Mouse (Mus musculus) hematopoietic stem cell, adult 5-6 weeks (primary cell): Measurements from ENCODE around the gene Dnal1. TPM values are rescaled to one million over a fixed set of nuclear protein-coding genes. Genes with fewer than 3 reads are reported as not detected.
"Not testable (repeated sequence)": the region's sequence is repeated elsewhere in the genome, so short reads cannot be mapped to it uniquely, and the experiment has no call there.

Experiments used
- ATAC-seq, 2 experiments: fragments of 125-278 bp in 1 of 2; replicated peaks in 1 of 2; 2 replicates each; pipeline ENCODE4 v1.8.0; 2016 to 2017; ENCODE audit warnings: inconsistent platforms in 2 of 2, mild to moderate bottlenecking in 2 of 2, moderate number of reproducible peaks in 2 of 2, low read depth in 1 of 2, moderate TSS enrichment in 1 of 2; ENCODE audit not compliant: low FRiP score in 2 of 2, poor library complexity in 2 of 2, severe bottlenecking in 2 of 2, insufficient read depth in 1 of 2, low TSS enrichment in 1 of 2
- total RNA-seq: library from RNA; stranded (forward); fragments of 172-1452, 232-1000 nt; gene quantifications from 2 replicates; pipeline ENCODE4 v1.2.3, GENCODE M21; 2017

Dnal1 gene
- 2.9 and 3.7 TPM in 2 replicates for total RNA-seq

DNA sequence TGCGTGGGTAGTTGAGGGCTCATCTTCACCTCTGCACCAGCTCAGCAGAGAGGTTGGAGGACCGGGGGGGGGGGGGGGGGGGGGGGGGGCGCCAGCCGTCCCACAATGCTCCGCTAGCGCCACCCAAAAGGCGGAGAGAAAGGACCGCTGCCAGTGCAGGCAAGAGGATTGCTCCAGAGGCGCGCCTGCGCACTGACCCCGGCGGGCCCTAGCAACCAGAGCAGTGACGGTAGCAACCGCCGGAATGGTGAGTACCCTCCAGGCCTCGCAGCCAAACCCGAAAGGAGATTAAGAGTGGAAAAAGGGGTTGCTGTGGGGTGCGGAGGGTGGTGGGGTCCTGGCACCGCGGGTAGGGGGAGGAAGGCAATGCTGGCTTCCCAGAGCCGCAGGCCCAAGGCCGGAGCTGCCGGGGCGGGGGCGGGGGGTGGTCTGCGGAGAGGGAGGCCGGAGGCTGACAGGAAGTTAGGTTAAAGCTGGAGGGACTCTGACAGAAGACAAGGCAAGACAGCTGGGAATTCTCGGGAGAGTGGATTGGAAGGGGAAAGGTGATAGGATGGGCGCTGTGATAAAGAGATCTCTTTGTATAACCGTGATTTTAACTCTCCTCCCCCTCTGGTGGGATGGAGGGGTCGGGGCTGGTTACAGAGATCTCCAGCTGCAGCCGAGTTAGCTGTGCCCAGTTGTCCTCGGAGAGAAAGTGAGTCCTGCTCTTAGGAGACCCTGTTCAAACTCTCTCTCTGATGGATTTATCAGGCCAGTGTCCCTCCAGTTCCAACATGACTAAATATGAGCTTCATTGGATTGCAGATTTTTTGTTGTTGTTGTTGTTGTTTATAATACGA is at the start of gene Dnal1:
Gene Dnal1, plus strand, starts transcription at position 214 of the 842 bp plus-strand sequence.
- ATAC-seq: peak; percentile 83 to 97

DNA sequence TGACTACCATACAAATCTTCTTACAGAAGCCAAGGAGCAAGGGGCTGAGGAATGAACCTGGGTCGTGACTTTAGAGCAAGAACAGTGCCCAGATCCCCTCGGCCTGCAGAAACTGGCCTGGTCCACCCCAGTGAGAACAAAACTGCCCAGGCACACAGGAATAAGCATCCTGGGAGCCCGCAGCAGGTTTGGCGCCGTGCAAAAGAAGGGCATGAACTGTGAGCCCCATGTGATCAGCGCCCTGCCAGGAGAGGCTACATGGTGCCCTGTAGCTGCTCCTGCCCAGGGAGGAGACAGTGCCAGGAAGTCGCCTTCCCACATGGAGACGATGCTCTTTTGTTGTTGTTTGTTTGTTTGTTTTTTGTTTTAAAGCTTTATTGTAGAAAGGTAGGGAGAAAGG is 49.5 kb upstream of the Dnal1 start:
- no peak for ATAC-seq

DNA sequence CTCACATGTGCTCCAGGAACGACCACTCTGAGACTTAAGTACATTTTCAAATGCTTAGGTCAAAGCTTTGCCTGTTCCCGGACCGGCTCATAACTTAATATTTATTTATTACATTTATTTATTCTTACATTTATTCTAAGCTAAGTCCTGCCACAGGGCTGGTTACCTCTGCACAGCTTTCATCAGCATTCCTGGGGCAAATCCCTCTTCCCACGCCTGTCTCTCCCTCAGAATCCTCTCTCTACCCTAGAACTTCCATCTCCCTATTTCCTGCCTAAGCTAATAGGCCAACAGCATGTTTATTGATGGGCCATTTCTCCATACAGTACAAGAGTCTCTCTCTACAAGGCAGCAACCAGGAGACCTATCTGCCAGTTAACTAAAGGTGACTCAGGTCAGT is 46.4 kb upstream of the Dnal1 start:
- no peak for ATAC-seq

DNA sequence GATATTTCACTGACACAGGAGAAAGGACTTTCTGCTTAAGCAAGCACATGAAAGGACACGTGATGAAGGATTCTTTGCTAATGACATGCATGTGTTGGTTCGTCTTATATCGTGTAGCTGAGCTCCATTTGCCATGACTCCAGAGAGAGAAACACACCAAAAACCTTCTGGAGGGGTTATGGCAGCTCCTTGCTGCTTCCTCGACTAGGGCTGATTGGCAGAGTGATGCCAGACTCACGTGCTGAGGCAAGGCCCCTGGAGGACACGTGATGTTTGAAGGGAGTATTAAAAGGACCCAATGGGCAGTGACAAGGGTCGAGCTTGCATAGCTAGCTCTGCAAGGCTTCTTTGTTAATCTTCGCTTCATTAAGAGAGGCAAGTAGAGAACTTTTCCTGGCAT is 45.9 kb upstream of the Dnal1 start:
- ATAC-seq: no peak

DNA sequence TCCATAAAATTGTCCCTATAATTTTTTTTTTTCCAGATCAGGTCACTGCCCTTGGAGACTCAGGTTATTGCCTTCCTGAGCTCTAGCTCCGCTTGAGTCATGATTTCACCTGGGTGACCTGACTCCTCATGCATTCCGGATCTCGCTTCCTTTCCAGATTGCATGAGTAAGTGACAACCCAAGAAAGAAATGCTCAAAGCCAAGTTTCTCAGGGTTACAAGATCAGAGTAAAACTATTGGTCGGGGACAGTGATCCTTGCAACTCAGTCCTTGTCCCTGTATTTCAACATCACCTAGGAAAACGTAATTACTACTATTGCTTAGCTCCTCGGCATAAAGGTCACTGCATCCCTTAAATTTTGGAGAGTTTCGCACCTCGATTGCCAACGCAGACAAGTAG is 45.2 kb upstream of the Dnal1 start, which contains the start of gene Acot5:
Gene Acot5, plus strand, starts transcription at position 340 of the 400 bp plus-strand sequence.
- ATAC-seq: no peak

DNA sequence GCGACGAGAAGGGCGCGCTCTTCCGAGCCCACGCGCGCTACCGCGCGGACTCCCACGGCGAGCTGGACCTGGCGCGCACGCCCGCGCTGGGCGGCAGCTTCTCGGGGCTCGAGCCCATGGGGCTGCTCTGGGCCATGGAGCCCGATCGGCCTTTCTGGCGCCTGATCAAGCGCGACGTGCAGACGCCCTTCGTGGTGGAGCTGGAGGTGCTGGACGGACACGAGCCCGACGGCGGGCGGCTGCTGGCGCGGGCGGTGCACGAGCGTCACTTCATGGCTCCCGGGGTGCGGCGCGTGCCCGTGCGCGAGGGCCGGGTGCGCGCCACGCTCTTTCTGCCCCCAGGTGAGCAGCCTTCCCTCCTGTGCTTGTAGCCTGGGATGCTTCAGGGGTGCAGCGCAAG is 44.6 kb upstream of the Dnal1 start:
- ATAC-seq: not testable (repeated sequence)

DNA sequence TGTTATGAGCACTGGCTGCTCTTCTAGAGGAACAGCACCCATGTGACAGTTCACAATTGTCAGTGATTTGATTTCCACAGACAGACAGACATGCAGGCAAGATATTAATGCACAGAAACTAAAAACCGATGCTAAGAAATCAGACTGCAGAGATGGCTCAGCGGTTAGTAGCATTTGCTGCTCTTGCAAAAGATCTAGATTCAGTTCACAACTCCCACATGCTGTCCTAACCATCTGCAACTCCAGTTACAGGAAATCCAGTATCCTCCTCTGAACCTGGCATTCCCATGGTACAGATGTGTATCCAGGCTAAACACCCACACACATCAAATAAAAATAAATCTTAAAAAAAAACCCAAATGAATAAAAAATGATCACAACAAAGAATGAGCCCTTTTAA is 42.5 kb upstream of the Dnal1 start:
- no peak for ATAC-seq

DNA sequence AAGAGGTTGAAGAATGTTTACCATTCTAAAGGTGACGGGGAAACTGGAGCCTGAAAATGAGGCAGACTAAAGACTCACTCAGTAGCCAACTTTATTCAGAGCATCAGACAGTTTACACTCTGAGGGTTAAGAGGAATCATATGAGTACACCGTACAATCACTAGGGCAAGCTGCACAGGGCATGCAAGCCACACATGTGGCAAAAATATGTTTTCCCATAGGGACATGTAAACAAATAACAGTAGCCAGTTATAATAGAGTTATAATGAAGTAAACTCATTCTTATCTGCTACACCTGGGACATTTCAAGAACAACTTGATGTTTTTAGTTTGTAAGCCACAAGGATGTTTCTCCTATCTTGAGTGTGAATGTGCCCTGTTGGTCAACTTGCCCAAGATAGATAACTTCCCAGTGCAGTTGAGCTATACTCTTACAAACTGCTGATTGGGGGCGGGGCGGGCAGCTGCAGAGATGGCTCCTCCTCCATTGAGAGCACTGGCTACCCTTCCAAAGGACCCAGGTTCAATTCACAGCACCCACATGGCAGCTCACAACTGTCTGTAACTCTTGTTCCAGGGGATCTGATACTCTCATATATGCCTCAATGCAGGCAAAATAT is 36.7 kb upstream of the Dnal1 start:
- ATAC-seq: no peak

DNA sequence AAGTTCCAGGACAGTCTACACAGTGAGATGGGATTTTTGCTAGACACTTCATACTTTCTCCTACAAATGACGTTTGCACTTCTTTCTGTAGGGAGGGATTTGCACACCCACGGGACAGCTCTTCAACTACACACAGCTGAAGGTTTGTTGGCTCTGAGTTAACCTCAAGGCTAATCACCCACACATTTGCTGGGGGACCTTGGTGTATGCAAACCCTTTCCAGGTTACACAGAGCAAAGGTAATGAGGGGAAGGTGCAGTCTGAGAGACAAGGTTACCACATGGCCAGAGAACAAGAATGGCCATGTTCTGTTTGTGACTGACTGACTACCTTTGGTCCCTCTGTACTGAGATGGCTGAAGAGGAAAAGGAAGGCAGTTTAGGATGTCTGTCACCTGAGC is 30.3 kb upstream of the Dnal1 start:
- ATAC-seq: no peak

DNA sequence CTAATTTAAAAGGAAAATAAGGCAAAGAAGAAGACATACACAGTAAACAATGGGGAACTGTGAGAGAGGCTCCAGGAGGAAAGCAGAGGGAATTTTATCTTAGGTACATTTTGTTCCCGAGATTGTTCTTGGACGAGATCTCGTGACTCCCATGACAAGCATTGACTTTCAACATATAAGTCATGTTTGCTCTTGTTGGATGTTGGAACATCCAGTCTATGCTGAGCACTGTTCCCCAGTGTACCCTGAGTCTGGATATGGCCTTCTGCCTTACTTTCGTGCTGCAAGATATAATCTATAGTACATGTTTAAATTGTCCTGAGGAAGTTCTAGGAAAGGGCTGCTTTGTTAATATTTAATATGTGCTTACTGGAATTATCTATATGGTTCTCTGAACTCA is 29.6 kb upstream of the Dnal1 start:
- ATAC-seq: no peak

DNA sequence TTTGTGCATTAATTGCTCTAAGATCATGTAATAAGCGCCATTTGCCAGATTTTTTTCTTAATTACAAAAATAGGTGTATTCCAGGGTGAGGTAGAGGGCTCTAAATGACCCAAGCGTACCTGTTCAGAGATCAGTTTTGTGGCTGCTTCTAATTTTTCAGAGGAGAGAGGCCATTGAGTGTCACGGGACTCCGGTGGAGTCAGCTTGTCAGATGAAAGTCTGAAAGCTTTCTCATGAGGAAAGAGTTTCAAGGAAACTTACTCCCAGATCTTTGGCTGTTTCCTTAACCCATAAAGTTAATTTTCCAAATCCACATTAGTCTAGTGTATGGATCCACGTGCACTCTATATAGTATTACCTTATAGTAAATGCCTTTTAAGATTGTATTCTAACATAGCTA is 19.5 kb upstream of the Dnal1 start:
- ATAC-seq: not testable (repeated sequence)

DNA sequence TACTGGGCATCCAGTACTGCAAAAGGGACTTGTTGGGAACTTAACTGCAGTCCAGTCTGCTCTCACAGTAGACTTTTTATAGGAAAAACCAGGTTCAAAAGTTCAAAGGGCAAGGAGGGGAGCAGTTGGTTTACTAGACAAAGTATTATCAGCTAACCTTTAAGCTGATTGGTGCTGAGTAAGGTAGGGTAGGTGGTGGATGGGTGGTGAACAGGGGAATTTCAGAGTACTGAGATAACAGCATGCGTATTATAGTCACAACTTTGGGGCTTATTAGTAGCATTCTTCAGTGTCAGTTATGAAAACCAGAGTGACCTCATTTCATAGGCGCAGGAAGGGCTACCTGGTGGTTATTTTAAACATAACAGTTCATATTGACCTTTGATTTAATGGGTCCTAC is 14.6 kb upstream of the Dnal1 start:
- no peak for ATAC-seq

DNA sequence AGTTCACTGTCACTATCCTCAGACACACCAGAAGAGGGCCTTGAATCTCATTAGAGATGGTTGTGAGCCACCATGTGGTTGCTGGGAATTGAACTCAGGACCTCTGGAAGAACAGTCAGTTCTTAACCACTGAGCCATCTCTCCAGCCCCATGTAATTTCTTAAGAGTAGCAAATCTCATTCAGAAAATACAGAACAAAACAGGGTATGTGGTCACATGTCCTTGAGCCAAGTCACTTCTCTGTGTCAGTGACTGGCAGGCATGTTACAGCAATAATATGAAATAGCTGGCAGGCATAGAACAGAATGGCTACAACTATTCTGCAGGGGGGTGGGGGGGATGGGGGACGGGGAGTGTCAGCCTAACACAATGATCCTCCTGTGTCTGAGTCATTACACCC is 14.1 kb upstream of the Dnal1 start:
- no peak for ATAC-seq

DNA sequence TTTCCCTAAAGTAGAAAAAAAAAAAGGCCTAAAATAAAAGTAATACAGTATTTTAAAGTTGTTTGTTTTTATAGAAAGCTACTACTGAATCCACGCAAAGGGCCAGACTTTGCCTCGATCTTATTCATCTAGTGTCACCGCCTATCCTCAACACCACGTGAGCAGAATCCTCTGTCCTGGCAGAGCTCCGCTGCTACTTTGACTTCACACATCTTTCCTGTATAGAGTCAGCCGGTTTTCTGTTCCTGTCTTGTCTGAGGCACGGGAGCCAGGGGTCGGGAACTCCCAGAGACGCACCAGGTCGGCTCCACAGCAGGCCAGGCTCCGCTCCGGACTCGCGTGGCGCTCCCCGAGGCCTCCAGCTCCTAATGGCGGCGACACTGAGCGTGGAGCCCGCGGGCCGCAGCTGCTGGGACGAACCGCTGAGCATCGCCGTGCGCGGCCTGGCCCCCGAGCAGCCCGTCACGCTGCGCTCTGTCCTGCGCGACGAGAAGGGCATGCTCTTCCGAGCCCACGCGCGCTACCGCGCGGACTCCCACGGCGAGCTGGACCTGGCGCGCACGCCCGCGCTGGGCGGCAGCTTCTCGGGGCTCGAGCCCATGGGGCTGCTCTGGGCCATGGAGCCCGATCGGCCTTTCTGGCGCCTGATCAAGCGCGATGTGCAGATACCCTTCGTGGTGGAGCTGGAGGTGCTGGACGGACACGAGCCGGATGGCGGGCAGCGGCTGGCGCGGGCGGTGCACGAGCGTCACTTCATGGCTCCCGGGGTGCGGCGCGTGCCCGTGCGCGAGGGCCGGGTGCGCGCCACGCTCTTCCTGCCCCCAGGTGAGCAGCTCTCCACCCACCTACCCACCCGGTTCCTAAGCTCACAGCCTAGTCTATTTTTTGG is 13.3 kb upstream of the Dnal1 start, which contains the start of gene Acot6:
Gene Acot6, plus strand, starts transcription at position 51 of the 889 bp plus-strand sequence.
- peak; percentile 37 to 60 for ATAC-seq

DNA sequence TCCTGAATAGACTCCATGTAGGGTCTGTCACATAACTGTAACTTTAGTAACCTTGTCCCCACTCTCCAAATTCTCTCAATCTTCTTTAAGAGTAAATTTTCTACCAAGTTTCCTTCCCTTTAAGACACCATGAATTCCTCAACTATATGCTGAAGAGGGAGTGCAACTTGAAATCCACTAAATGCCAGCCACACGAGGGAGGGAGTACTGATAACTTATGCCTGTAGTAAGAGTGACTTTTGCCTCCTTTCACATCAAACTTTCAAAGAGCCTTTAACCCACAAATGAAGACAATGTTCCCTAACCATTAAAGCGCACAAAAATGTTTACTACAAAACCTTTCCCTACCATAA is 12.7 kb upstream of the Dnal1 start:
- ATAC-seq: no peak

DNA sequence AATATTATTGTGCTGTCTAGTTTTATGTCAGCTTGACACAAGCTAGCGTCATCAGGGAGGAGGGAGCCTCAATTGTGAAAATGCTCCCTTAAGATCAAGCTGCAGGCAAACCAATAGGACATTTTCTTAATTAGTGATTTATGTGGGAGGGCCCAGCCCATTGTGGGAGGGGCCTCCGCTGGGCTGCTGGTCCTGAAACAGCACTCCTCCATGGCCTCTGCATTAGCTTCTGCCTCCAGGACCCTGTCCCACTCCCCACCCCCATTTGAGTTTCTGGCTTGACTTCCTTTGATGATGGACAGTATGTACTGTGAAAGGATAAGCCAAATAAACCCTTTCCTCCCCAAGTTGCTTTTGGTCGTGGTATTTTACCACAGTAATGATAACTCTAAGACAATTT is 7.2 kb upstream of the Dnal1 start:
- no peak for ATAC-seq

DNA sequence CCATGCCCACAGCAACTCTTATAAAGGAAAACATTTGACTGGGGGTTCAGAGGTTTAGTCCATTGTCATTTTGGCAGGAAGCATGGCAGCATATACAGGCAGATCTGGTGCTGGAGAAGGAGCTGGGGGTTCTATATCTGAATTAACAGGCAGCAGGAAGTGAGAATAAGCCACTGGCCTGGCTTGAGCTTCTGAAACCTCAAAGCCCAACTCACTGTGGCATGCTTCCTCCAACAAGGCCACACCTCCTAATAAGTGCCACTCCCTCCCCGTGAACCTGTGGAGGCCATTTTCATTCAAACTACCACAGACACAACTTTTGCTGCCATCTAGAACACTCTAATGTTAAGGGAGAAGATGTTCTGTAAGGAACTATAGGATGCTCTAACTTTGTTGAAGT is 6.5 kb upstream of the Dnal1 start:
- ATAC-seq: no peak

DNA sequence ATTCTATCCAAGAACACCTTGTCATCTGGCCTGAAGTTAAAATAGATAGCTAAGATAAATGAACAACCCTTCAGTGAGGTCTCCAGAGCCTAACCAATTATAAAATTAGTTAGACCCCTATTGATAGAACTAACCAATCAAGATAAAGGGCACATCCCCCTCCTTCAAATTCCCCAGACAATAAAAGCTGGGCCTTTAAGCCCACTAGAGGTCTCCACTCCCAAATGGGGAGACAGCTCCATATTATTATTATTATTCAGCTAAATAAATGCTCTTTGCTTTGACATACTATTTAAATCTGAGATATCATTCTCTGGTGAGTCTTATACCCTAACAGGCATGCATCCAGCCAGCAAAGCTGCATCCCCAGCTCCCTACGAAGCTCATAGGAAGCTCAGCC is 4.2 kb upstream of the Dnal1 start:
- no peak for ATAC-seq
